Mouse (Mus musculus) megakaryocyte progenitor cell, adult 5-6 weeks (primary cell): Measurements from ENCODE around the gene Hipk2. TPM values are rescaled to one million over a fixed set of nuclear protein-coding genes. Genes with fewer than 3 reads are reported as not detected.

Source experiments
- ATAC-seq: replicated peaks from 2 replicates; pipeline ENCODE4 v1.8.0; 2016; ENCODE audit warnings: mild to moderate bottlenecking, moderate TSS enrichment, inconsistent platforms; ENCODE audit not compliant: poor library complexity
- total RNA-seq, 2 experiments: library from RNA; stranded (forward) in 1 of 2; stranded (reverse) in 1 of 2; fragments of 157-497, 149-512 nt in 1 of 2; fragments of 200-1000 nt in 1 of 2; gene quantifications; 2 replicates each; pipeline versions ENCODE4 v1.2.3 to v1.2.4; 2015 to 2017

Hipk2 gene
- total RNA-seq, 2 experiments from 2014 or later, result 12.6 to 60.1 TPM

DNA sequence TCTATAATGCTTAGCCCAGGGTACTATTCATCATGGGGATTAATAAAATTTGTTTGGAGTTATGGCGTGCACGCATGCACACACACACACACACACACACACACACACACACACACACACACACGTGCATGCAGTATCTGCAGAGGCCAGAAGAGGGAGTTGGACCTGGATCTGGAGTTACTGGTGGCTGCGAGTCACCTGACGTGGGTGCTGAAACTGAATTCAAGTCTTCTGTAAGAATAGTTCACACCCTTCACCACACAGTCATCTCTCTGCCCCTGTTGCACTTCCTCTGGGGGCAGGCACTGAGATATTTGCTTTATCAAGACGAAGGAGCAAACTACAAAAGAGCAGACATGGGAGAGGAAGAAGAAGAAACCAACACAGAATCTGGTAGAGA, 206.4 kb downstream of the Hipk2 start:
- ATAC-seq, result peak; percentile 82

DNA sequence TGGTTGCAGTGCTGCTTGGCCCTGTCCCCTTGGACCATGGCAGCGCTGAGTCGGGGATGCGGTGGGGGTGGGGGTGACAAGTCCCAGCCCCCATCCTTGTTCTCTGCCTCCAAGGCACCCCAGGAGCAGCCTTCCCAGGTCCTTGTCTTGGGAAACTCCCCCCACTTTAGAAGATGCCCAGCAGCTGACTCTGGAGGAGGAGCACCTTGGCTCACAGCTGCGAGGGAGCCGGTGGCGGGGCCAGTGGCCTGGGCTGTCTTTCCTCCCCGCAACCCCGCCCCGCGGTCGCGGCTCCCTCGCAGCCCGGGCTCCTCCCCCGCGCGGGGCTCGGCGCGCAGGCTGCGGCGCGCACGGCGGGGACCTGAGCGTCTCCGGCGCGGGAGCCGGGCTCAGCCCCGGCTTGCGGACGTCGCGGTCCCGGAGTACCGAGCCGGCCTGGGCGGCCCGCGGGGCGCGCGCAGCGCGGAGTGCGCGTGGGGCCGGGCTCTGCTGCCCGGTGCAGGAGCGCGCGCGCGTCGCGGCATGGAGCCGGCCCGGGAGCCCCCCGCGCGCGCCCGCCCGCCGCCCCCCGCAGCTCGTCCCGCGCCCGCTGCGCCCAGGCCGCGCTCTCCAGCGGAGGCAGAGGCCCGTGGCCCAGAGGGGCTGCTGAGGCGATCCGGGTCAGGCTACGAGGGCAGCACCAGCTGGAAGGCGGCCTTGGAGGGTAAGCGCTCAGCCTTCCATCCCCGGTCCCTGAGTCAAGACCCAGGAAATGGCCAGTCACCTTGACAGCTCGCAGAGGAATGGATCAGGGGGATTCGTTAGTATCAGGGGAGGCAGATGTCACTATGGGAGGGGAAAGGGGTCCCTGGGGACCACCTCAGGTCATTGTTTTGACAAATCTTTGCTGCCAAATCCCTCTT, 213.0 kb downstream of the Hipk2 start, which contains the start of gene Clec2l:
Gene Clec2l (plus strand): TSS at position 356 of the 902 bp plus-strand sequence.
- ATAC-seq, result peak; percentile 46; the same call in 1 of the 2 replicates

GRCm38 (mm10) chr6:38661626-38662025, 214.3 kb downstream of the Hipk2 start:
- no peak for ATAC-seq

- ATAC-seq, result peak; percentile 98
Observed at GRCm38 (mm10) chr6:38650263-38650937, 225.6 kb downstream of the Hipk2 start.

DNA sequence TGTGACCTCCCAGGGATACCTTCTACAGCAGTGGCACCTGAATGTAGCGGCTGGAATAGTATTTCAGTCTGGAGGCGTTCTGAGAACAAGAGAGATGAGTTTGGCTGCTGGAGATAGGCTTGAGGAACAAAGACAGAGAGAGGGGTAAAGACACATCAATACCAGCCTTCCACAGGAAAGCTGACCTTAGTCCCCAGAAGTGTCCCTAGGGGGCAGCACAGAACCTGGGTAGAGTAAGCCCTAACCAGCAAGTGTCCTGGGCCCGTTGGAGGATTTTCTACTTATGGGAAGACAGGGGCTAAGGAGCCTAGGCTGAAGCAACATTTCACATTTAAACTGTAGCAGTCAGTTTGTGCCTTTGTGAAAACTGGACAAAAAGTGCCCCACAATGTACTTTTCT, 226.4 kb downstream of the Hipk2 start:
- peak; percentile 66 for ATAC-seq

Other genes with a start within 250 kb of the Hipk2 start
- 0.05 and 0.22 TPM in 2 replicates for gene Klrg2, start 238.9 kb downstream of the Hipk2 start, total RNA-seq (2015)
- gene Klrg2, start 238.9 kb downstream of the Hipk2 start, total RNA-seq (2017), result not detected in 2 replicates
- gene Clec2l, start 213.1 kb downstream of the Hipk2 start, total RNA-seq (2015), result not detected in 2 replicates
- gene Clec2l, start 213.1 kb downstream of the Hipk2 start, total RNA-seq (2017), result not detected in 2 replicates
- gene Tbxas1, start 761 bp downstream of the Hipk2 start, total RNA-seq (2015), result 11.3 and 15.9 TPM in 2 replicates
- 13.1 TPM in 2 replicates for gene Tbxas1, start 761 bp downstream of the Hipk2 start, total RNA-seq (2017)
- gene Parp12, start 242.2 kb upstream of the Hipk2 start, total RNA-seq (2015), result 2.4 and 2.7 TPM in 2 replicates
- gene Parp12, start 242.2 kb upstream of the Hipk2 start, total RNA-seq (2017), result 3.0 and 7.4 TPM in 2 replicates